Mouse (Mus musculus) left cerebral cortex, adult 18-20 months (tissue): Measurements from ENCODE around the gene Prpf3. TPM values are rescaled to one million over a fixed set of nuclear protein-coding genes. Genes with fewer than 3 reads are reported as not detected.
"Not testable (repeated sequence)": the region's sequence is repeated elsewhere in the genome, so short reads cannot be mapped to it uniquely, and the experiment has no call there.

Experiments
- DNase-seq, 2 experiments: peaks; one replicate each; pipeline ENCODE4 v3.0.0; 2021 to 2022; ENCODE audit warnings: low spot score in 2 of 2, mixed read lengths in 1 of 2
- total RNA-seq, 2 experiments: library from RNA; stranded (reverse); gene quantifications; 2 replicates each; pipeline ENCODE4 v1.2.3; 2021

Gene Prpf3
- total RNA-seq, 2 experiments from 2014 or later: 30.1 to 32.8 TPM

DNA sequence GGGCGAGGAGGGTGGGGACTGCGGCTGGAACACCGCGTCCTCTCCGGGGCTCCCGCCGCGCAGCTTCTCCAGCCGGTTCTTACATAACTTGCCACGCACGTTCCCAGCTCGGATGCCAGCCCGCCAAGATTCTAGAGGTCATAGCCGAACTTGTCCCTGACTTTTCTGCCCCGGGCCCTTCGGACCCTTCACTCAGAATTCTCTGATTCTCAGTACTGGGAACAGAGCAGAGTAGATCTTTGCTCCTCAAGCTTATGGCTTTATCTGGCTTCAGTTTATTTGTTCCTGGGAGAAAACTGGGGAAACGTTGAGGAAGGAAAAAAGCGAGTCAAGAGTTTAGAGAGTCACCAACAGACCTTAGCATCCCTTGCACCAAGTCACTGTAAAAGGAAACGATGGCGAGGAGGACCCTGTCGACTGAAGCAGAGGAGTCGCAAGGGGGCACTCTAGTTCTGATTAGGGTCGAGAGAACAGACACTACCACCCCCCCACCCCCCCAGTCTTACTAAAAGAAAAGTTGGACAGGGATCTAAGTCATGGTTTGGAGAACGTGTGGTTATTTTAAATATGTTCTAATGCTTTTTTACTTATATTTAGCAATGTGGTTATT lies 27.2 kb upstream of the Prpf3 start:
- peak; percentile 71 to 81 for DNase-seq

GRCm38 (mm10) chr3:95881979-95882815 lies 26.5 kb upstream of the Prpf3 start, which contains the start of gene Ciart:
Gene Ciart, minus strand, starts transcription at chr3:95882251.
- peak; percentile 93 to 94 for DNase-seq

DNA sequence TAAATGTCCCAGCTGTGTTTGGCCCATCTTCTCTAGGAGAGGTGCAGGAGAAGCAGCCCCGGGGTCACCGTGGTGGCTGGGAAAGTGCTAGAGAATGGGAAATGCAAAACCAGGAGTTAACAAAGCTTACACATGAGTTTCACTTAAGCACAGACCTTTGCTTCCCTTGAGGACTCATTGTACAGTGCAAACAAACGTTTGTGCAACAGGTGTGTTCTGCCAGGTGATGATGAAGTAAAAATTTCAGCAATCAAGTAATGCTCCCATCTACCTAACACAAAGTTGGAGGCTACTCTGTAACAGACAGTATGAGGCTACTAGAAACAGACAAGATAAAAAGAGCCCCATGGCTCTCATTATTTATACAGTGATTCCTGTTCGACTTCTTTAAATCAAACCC lies 23.4 kb upstream of the Prpf3 start:
- no peak for DNase-seq

- no peak for DNase-seq
These were observed 16.4 kb upstream of the Prpf3 start for GRCm38 (mm10) chr3:95872048-95872447.

- DNase-seq: peak; percentile 80 to 88
These were observed 15.7 kb upstream of the Prpf3 start, which contains the start of gene Mrps21 for GRCm38 (mm10) chr3:95871392-95871867. Gene Mrps21, minus strand, starts transcription at chr3:95871519.

DNA sequence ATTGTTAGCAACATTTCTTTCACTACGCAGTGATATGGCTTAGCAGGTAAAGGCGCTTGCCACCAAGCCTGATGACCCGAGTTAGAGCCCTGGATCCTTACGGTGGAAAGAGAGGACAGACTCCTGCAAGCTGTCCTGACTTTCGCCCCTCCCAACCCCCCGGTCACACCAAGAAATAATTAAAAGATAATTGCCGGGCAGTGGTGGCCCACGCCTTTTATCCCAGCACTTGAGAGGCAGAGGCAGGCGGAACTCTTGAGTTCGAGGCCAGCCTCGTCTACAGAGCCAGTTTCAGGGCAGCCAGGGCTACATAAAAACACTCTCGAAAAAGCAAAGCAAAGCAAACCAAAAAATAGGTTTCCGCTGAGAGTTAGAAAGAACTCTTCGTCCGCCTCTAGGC lies 15.3 kb upstream of the Prpf3 start:
- DNase-seq: no peak

GRCm38 (mm10) chr3:95867408-95867807 lies 11.7 kb upstream of the Prpf3 start:
- no peak for DNase-seq

GRCm38 (mm10) chr3:95866071-95866470 lies 10.4 kb upstream of the Prpf3 start:
- DNase-seq: no peak

DNA sequence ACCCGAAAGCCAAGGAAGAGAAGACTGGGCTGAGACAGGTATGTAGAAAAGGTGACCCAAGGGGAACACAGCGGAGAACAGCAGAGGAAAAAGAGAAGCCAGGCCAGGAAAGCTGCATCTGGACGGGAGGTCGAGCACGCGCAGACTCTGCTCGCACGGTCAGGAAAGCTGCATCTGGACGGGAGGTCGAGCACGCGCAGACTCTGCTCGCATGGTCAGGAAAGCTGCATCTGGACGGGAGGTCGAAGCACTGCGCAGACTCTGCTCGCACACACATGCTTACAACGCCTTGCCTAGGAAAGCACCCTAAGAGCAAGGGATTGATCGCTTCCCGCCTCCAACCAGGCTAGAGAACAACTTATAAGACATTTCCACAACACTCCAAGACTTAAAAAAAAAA lies 9.9 kb upstream of the Prpf3 start:
- DNase-seq: no peak

- DNase-seq: peak; percentile 58 to 76
These were observed 9.4 kb upstream of the Prpf3 start for GRCm38 (mm10) chr3:95865050-95865449.

DNA sequence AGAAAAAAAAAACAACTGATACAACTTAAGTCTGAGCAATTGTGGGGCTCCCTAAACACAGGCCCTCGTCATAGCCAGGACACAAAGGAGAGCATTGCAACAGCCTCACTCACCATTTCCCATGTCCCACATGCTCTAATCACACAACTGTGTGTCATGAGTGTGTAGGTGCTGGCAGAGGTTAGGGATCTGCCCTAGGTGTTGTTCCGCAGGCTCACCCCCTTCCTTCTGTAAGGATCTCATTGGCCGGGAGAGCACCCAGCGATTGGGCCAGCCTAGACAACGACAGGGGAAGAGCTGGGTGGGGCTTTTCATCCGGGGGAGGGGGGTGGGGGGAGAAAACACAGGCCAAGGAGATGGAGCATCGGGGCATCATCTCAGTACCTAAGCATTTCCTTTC lies 7.9 kb upstream of the Prpf3 start:
- DNase-seq: no peak

DNA sequence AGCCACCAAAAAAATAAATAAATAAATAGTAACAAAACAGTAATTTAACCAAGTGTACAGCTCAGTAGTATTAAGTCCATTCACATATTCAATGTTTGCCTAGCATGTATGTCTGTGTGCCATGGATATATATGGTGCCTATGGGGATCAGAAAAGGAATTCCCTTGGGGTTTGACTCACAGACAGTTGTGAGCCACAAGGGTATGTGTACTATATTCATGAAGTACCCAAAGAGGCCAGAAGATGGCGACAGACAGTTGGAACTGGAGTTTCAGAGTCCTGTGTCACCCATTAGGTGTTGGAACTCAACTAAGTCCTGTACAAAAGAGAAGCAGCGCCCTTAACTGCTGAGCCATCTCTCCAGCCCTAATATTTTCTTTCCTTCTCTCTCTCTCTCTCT lies 6.1 kb upstream of the Prpf3 start:
- peak; percentile 32 to 75 for DNase-seq

DNA sequence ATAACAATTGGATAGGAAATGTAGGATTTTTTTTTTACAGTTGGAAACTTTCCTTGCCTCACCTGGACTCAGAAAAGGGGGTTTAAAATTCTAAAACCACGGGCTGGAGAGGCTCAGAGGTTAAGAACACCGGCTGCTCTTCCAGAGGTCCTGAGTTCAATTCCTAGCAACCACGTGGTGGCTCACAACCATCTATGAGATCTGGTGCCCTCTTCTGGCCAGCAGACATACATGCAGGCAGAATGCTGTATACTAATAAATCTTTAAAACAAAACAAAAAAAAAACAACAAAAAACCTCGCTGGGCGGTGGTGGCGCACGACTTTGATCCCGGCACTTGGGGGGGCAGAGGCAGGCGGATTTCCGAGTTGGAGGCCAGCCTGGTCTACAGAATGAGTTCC lies 5.5 kb upstream of the Prpf3 start:
- no peak for DNase-seq

DNA sequence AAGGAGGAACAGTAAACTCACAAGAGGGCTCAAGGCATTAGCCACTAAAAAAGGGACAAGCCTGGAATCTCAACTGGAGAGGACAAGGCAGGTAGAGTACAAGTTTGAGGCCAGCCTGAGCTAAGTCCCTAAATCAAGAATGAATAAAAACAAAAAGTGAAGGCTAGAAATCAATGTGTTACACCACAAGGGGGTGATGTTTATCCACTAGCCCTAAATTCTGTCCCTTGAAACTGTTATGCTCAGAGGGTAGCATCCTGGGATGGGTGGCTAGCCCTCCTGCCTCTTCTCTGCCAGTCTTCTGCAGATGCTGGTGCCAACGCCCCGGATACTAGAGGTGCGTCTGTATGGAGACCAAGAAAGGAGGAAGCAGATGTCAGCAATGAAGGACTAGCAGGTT lies 4.6 kb upstream of the Prpf3 start:
- DNase-seq: no peak

DNA sequence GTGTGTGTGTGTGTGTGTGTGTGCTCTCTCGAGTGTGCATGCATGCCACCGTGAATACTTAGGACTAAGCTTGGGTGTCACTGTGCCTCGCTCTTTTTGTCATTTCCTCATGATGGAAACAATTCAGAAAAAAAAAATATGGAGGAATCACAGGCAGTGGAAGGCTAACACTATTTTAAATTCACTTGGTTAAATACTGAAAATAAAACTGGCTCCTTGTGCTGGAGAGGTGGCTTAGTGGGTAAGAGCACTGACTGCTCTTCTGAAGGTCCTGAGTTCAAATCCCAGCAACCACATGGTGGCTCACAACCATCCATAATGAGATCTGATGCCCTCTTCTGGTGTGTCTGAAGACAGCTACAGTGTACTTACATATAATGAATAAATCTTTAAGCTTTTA lies 2.6 kb upstream of the Prpf3 start:
- DNase-seq: not testable (repeated sequence)

- not testable (repeated sequence) for DNase-seq
These were observed 1.4 kb upstream of the Prpf3 start for GRCm38 (mm10) chr3:95857050-95857449.

- DNase-seq: no peak
These were observed 430 bp upstream of the Prpf3 start for GRCm38 (mm10) chr3:95856115-95856514.

DNA sequence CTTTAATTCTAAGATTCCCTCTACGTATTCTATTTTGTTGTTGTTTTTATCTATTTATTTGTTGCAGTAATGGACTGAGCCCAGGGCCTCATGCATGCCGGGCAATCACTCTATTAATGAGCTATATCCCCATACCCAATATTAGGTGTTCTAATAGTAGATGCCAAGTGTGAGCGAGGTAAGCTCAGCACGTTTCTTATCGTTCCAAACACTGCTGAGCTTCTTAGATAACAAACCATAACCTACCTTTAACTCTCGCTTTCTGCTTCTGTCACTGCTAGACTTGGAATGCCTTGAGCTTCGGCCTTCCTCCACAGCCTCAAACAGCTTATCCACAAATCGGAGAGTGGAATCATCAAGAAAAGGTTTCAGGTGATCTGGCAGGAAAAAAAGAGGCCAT lies 4.4 kb downstream of the Prpf3 start:
- no peak for DNase-seq

DNA sequence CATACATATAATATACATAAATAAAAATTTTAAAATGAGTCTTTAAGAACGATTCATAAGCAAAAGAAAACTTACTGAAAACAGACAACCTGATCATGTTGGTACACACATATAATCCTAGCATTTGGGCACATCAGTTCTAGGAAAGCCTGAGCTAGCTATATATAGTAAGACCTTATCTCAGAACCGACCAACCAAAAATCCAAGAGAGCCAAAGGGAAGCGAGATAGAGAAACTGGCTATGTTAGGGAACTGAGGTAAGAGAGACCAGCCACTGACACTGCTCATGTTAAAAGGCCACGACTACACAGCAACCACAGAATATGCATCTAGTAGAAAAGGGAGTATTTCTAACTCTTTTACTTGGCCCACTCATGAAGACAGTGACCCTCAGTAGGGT lies 5.1 kb downstream of the Prpf3 start:
- DNase-seq: no peak

DNA sequence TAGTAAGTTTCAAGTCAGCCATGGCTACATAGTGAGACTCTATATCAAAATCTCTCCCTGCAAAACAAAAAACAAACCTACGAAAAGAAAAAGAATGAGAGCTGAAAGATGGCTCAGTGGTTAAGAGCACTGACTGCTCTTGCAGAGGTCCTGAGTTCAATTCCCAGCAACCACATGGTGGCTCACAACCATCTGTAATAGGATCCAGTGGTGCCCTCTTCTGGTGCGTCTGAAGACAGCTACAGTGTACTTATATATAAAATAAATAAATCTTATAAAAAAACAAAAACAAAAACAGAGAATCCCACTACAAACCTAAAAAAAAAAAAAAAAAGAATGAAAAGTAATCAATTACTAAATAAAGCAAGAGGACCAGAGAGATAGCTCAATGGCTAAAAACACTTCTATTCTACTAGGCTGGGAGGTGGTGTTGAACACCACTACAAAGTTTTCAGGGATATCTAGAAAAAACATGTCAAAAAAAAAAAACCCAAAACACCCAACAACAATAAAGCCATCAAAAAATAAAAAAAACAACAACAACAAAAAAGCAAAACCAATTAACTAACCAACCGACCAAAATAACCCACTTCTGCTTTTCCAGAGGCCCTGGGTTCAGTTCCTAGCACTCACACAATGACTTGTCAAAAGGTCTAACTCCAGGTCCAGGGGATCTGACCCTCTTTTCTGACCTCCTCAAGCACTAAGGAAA lies 13.0 kb downstream of the Prpf3 start:
- no peak for DNase-seq

DNA sequence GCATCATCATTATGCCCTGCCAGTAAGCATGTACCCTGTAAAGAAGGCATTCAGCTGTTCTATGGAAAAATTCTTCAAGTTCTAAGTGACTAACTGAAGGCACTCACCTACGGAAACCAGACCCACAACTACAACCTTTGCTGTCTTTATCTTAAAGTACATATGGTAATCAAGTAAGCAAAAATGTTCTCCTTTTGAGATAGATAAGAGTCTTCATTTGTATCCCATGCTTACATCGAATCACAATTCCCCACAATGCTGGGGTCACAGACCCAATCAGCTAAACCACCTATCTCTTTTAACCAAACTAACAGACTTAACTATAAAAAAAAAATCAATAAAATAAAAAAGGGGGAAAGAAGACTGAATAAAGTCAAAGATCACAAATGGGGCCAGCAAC lies 16.4 kb downstream of the Prpf3 start:
- DNase-seq: no peak

GRCm38 (mm10) chr3:95829053-95829452 lies 26.6 kb downstream of the Prpf3 start:
- no peak for DNase-seq
